Mouse (Mus musculus) cerebellum, adult 11-12 months (tissue): ENCODE measurements around the gene Shank1.
A peak's percentile ranks its signal among the peaks of the same experiment; 100 is the strongest.

Experiments used
- DNase-seq: peaks from one replicate; pipeline ENCODE4 v3.0.0; 2022

The Shank1 gene

DNA sequence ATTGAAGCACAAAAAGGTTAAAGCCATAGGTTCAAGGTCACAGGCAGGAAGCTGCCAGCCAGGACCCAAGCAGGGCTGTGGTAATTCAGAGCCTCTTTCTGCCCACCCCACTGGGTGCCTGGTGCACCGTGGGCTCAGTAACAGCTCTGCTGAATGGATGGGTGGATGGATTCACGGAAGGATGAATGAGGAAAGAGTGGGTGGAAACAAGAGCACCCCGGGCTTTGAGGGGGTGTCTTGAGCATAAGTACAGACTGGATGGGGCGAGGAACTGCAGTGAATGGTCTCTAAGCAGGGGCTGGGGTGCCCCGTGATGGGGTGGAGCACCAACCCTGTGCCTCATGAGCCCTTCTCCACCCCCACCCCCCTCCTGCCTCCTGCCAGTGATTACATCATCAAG, 31.7 kb downstream of the Shank1 start:
- DNase-seq = no peak

DNA sequence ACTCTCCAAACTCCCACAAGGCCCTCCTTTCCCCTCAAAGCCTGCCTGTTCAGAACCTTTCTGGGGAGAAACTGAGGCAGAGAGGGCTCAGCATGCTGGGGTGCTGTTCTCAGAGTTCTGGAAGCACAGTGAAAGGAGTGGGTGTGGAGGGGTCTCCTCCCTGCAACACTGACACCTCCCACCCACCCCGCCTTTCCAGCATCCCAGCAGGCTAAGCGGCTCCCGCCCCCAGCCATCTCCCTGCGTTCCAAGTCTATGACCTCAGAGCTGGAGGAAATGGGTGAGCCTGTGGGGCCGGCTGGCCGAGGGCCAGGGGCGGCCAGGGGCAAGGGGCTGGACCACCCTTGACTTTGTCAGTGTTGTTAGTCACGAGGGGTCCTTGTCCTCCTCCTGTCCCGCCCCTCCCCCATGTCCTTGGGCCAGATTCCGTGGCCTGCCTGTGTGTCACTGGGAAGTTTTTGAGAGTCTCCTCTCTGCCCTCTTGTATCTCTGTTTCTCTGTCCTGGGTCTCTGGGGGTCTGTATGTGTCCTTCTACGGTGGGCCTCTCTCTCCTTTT, 33.5 kb downstream of the Shank1 start:
- DNase-seq = no peak

DNA sequence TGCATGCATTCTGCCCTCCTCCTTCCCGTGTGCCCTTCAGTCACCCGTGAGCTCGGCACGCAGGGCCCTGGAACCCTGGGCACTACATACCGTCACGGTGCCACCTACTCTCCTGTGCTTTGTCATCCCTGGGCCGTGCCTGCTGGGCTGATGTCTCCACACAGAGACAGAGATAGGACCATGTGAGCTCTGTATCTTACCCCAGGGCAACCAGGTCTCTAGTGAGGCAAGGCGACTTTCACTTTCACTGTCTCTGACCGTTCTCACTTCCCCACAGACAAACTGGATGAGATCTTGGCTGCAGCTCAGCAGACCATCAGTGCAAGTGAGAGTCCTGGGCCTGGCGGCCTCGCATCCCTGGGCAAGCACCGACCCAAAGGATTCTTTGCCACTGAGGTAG, 34.6 kb downstream of the Shank1 start:
- no peak for DNase-seq

DNA sequence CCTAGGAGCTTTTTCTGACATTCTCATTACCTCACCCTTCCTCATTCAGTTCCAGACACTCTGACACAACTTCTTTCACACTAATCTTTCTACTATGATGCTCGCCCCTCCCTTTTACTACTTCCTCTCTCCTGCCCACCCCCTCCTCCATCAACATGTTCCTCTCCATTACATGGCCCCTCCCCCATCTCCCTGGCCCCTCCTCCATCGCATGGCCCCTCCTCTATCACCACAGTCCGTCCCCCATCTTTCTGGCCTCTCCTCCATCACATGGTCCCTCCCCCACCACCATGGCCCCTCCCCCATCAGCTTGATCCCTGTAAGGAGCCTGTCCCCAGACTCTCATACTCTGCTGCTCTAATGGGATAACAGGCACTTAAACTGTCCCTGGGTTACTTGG, 39.0 kb downstream of the Shank1 start:
- no peak for DNase-seq

DNA sequence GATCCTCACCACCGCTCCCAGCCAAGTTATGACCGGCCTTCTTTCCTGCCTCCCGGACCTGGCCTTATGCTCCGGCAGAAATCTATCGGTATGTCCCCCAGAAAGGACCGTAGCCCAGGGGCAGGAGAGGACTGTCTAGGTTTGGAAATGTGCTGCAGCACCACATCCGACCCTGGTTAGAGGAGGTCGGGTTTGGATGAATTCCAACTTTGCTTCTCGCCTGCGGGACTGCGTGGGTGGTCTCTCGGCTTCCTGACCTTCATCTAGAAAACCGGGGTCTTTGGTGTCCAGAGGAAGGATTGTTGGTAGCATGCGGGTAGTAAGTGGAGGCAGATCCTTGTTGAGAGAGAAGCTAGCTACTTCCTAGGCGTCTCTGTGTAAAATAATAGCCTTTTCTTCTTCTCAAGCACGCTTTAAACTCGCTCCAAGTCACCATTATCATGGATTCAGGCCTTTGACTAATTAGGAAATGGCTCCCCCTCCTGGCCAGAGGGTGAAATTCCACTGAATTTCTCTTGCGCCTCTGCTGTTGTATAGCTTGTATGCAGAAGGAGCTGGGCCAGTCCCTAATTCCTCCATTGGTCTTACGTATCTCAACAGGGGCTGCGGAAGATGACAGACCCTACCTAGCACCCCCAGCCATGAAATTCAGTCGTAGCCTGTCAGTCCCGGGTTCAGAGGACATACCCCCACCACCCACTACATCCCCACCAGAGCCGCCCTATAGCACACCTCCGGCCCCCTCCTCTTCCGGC, 41.1 kb downstream of the Shank1 start:
- peak; percentile 83 for DNase-seq

DNA sequence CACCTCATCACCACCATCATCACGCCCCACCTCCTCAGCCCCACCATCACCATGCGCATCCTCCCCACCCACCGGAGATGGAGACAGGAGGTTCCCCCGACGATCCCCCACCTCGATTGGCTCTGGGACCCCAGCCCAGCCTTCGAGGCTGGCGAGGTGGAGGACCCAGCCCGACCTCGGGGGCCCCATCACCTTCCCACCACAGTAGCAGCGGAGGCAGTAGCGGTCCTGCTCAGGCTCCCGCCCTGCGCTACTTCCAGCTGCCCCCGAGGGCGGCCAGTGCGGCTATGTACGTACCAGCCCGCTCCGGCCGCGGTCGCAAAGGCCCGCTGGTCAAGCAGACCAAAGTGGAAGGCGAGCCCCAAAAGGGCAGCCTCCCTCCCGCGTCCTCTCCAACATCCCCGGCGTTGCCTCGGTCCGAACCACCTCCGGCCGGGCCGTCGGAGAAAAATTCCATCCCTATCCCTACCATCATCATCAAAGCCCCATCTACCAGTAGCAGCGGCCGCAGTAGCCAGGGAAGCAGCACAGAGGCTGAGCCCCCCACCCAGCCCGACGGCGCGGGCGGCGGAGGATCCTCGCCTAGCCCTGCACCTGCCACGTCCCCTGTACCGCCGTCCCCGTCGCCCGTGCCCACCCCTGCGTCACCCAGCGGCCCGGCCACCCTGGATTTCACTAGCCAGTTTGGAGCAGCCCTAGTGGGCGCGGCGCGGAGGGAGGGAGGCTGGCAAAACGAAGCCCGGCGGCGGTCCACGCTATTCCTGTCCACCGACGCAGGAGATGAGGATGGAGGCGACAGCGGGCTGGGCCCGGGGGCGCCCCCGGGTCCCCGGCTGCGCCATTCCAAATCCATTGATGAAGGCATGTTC, 42.1 kb downstream of the Shank1 start:
- DNase-seq = peak; percentile 58

DNA sequence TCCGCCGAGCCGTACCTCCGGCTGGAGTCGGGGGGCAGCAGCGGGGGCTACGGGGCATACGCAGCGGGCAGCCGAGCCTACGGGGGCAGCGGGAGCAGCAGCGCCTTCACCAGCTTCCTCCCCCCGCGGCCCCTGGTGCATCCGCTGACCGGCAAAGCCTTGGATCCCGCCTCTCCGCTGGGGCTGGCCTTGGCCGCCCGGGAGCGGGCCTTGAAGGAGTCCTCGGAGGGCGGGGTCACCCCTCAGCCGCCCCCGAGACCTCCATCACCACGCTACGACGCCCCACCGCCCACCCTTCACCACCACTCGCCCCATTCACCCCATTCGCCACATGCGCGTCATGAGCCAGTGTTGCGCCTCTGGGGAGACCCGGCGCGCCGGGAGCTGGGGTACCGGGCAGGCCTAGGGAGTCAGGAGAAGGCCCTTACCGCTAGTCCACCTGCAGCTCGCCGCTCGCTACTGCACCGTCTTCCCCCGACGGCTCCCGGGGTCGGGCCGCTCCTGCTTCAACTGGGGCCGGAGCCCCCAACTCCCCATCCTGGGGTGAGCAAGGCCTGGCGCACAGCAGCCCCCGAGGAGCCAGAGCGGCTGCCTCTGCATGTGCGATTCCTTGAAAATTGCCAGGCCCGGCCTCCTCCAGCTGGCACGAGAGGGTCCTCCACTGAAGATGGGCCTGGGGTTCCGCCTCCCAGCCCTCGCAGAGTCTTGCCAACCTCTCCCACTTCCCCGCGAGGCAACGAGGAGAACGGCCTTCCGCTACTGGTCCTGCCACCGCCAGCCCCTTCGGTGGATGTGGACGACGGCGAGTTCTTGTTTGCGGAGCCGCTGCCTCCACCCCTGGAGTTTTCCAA, 42.9 kb downstream of the Shank1 start:
- DNase-seq = peak; percentile 57

DNA sequence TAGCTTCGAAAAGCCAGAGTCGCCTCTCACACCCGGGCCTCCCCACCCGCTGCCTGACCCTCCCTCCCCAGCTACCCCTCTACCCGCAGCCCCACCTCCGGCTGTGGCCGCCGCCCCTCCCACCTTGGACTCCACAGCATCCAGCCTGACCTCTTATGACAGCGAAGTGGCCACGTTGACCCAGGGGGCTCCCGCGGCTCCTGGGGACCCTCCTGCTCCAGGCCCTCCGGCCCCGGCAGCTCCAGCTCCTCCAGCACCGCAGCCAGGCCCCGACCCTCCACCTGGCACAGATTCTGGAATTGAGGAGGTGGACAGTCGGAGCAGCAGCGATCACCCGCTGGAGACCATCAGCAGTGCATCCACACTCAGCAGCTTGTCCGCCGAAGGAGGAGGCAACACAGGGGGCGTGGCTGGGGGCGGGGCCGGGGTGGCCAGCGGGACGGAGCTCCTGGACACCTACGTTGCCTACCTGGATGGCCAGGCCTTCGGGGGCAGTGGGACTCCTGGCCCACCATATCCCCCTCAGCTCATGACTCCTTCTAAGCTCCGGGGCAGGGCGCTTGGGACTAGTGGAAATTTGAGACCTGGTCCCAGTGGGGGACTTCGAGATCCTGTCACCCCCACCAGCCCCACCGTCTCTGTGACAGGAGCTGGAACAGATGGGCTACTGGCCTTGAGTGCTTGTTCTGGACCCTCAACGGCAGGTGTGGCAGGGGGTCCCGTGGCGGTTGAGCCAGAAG, 43.7 kb downstream of the Shank1 start:
- peak; percentile 55 for DNase-seq

DNA sequence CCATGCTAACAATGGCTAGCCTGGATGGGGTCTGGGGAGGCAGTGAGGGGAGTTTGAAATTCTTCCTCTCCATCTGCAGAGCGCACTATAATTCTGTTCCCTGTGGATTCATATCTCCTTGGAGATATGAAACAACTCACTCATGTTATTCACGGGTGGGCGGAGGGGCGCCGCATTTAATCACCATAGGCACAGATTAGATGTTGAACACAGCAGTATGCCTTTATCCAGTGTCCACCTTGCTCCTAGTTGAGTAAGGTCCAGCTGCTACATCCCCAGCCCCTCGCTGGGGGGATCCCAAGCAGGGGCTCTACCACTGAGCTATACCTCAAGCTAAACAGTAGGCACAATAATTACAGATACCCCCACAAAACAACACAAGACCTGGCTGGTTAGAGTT, 45.4 kb downstream of the Shank1 start:
- no peak for DNase-seq

DNA sequence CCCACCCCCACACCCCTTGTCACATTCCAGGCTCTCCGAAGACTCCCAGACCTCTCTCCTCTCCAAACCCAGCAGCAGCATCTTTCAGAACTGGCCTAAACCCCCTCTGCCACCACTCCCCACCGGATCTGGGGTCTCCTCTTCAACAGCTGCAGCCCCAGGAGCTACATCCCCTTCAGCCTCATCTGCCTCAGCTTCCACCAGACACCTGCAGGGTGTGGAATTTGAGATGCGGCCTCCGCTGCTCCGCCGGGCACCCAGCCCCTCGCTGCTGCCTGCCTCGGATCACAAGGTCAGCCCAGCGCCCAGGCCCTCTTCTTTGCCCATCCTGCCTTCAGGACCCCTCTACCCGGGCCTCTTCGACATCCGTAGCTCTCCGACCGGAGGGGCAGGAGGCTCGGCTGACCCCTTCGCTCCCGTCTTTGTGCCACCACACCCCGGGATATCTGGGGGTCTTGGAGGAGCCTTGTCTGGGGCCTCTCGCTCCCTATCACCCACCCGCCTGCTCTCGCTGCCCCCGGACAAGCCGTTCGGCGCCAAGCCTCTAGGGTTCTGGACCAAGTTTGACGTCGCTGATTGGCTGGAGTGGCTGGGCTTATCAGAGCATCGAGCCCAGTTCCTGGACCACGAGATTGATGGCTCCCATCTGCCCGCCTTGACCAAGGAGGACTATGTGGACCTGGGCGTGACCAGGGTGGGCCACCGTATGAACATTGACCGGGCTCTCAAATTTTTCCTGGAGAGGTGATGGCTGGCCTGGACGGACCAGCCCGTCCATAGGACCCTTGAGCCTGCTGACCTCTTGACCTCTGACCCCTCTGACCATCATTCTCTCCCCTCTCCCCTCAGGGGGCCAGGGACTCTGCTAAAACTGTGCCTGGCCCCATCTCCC, 46.8 kb downstream of the Shank1 start:
- DNase-seq = peak; percentile 57

DNA sequence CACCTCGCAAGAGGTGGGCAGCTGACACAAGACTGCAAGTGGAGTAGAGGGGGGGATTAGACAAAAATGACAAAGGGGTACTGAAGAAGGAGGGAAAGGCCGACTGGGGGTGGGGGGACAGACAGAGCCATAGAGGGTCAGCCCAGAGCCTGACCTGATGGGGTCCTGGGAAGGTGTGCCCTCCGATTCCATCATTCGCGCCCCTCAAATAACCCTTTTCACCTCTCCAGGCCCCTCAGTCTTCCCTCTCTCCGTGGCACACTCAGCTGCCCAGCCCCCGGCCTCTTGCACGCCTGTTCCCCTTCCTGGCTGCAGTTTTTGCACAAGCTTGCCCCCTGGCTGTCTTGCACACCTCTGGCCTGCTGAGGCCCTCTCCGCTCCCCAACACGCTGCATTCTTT, 47.5 kb downstream of the Shank1 start:
- DNase-seq = no peak

DNA sequence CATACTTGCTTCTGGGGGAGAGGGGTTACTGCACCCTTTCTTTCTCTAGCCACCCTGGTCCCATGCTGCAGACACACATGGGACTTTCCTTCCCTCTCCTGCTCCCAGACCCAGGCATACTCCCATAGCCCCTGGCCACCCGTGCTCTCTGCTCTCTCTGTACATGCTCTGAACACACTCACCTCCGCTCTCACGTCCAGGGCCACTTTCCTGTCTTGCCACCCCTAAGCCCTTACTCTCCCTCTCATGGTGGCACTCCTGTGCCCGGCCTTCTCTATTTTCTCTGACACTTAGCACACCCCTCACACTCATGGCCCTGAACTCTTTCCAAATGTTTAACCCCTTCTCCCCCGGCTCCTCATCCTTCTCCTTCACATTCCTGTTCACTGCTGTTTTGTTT, 48.0 kb downstream of the Shank1 start:
- DNase-seq = no peak

DNA sequence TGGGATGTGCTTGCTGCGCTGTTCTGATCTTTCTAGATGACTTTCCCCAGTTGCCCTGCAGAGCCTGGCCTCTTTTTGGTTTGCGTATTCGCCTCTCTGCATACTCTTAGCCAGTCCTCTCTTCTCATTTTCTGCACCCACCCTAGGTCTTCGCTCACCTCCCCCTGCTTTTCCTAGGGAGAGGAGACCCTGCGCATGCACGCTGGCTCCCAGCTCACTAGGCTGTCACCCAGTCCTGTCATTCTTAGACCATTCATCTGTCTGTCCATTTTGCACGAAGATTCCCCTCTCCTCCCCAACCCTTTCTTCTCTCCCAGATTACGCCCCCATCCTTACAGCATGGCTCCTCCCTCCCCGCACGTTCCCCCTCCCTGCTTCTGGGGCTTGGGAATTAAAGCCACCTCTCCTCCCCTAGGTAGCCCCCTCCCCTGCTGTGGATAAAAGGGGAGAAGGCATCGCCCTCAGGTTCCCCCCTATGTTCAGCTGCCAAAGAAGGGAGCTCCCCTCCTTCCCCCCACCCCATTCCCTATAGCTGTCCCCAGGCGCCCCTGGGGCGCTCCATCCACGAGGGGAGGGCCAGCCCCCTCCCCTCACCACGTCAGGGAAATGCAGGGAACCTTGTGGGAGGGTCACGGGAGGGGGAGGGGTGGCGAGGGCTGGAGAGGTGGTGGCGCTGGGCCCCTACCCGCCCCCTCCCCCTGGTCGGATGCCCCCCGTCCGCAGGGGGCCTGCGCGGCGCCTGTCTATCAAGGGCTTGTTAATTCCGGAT, 49.0 kb downstream of the Shank1 start:
- peak; percentile 73 for DNase-seq

DNA sequence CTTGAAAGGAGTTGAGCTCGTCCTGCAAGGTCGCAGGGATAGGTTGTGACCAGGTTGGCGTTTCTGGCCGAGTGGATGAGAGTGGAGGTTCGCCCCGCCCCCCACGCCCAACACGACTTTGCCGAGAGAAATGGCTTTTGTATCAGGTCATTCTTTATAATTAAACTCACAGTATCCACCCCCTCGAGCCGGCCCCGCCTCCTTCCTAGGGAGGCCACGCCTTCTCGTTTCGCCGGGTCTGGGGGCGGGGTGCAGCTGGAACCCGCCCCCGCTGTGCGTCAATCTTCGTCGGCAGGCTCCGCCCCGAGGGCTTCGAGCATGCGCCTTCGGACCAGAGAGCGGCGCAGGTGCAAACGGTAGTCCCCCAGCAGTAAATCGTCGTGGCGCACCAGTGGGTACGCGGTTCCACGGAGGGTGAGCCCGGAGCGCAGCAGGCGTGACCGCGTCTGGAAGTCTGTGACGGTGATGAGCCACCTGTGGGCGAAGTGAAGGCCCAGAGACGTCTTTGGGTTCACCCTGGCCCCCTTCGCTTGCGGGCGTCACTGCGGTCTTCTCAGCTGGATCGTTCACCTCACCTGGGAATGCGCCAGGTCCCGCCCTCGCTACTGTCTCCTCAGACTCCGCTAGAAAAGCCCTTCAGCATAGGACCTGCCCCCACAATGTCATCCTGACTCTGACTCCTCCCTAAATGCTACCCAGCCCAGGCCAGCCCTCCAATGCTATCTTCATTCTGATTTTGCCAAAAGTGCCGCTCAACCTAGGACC, 50.0 kb downstream of the Shank1 start:
- DNase-seq = peak; percentile 96

DNA sequence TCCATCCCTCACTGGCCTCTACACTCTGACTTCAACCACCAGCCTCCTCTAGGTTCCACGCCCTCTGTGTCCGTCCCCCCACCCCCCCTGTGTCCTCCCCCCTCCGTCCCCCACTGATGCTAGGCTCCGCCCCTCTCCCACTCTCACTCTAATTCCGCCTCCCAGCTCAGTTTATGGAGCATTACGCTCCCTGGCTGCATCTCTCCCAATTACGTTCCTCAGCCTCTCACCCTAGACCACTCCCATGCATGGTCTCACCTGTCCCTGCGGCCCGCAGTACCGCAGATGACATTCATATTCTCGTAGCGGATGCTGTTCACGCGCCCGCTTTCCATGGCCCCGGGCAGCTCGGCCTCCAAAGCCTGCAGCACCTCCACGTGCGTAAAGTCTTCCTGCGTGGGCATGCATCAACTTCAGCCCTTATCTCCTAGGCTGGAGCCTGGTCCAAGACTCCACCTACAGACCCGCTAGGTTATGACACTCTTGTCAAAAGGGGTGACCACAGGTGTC, 50.8 kb downstream of the Shank1 start:
- peak; percentile 80 for DNase-seq

DNA sequence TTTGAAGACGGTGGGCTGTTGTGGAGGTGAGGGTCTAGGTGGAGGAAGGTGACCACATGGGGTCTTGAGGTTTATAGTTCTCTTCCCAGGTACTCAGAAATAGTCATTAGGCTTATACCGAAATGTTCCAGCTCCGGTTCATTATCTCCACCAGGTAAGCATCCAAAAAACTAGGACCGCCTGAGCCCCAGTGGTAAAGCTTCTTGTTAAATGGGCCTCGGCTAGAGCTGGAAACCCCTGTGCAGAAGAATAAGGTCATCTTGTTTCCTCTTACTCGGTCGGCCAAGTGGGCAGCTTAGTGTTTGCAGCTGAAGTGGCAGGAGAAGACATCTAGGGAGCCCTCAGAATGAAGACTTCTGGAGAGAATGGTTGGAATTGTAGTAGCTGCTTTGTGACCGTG, 62.6 kb downstream of the Shank1 start:
- DNase-seq = no peak

DNA sequence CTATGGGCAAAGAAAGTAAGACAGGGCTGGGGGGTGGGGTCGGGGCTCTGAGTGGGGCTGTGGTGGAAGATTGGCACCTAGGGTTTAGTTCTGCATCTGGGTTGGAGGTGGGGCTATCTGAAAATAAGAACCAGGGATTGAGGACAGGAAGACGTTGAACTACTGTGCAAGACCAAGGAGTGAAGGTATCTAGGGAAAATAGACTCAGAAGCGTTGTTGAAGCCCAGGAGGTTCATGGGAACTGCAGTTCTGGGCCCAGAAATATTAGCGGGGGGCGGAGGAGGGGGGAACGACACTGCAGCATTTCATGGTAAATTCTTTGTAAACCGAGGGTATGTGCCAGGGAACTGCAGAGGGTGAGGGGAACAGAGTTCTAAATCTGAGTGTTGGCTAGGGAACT, 63.4 kb downstream of the Shank1 start:
- DNase-seq = no peak

DNA sequence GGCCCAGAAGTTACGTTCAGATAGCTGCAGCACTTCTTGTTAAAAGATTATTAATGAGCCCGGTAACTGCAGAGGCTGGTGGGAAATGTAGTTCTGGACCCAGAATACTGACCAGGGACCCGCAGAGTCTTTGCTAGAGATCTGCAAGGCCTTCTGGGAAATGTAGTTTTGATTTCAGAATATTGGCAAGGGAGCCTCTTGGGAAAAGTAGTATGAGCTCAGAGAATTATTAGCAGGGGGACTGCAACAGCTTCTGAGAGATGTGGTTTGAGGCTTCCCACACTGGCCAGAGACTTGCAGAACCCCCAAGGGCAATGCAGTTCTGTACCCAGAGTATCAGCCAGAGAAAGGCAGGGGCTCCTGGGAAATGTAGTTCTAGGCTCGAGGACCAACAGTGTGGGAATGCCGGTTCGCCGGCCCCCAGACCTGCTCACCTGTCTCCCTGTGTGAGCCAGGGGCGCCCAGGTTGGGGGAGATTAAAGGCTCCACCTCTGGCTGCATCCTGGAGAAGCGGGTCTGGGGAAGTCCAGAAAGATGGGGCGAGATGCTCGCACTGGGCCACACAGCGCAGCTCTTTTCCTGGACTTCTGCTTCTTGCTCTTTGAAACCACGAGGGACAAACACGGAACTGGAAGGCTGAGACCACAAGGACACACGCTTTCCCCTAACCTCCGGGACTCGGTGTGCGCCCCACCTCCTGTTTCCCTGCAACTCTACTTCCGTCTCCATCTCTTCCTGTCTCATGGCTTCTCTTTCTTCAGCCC, 64.0 kb downstream of the Shank1 start:
- DNase-seq = peak; percentile 89

DNA sequence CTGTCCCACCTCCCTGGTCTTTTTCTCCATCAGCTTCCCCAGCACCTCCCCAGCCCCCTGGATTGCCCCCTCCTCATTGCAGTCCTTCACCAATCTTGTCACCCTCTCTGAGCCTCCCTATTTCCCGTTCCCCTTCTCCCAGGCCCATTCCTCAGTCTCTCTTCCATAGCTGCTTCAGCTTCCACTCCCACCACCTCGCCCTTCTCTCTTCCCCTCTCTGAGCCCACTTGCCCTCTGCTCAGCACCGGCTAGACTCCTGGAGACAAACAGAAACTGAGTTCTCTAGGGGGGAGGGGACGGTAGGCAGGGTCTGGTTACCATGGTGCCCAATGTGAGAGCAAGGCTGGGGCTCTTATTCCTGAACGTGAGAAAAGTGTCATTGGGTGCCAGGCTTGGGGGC, 64.7 kb downstream of the Shank1 start:
- DNase-seq = peak; percentile 64
